Mouse (Mus musculus) limb, embryonic 11.5 days (tissue): ENCODE measurements around the gene Fbxo39. TPM values are rescaled to one million over a fixed set of nuclear protein-coding genes. Genes with fewer than 3 reads are reported as not detected.
"Not testable (repeated sequence)": the region's sequence is repeated elsewhere in the genome, so short reads cannot be mapped to it uniquely, and the experiment has no call there.

ENCODE experiments used
- ATAC-seq: fragments of 200-750 bp; cut with Nextera tagmentation; 2 replicates; pipeline ENCODE4 v1.8.0; 2017; ENCODE audit warnings: low read depth; ENCODE audit not compliant: insufficient number of reproducible peaks, low FRiP score, low TSS enrichment
- DNase-seq: peaks from one replicate; pipeline ENCODE4 v3.0.0-alpha.2; 2015; ENCODE audit warnings: low spot score
- H3K27ac ChIP-seq: fragments of 300-500 bp; sonication (generic); replicated peaks from 2 replicates; pipeline ENCODE4 v1.5.1; 2014; ENCODE audit warnings: low read depth, mild to moderate bottlenecking, low read length
- H3K27me3 ChIP-seq: fragments of 300-500 bp; sonication (generic); 2 replicates; pipeline ENCODE4 v1.6.1; 2014; ENCODE audit warnings: mild to moderate bottlenecking, low read length, mixed read lengths; ENCODE audit not compliant: control insufficient read depth, insufficient read depth
- H3K36me3 ChIP-seq: fragments of 300-500 bp; sonication (generic); 2 replicates; pipeline ENCODE4 v1.6.1; 2014; ENCODE audit warnings: mild to moderate bottlenecking, low read length, moderate library complexity, mixed read lengths; ENCODE audit not compliant: control insufficient read depth, insufficient read depth
- H3K4me1 ChIP-seq: fragments of 300-500 bp; sonication (generic); 2 replicates; pipeline ENCODE4 v1.6.1; 2014; ENCODE audit warnings: low read length, mixed read lengths; ENCODE audit not compliant: control insufficient read depth, insufficient read depth
- H3K4me2 ChIP-seq: fragments of 300-500 bp; sonication (generic); 2 replicates; pipeline ENCODE4 v1.6.1; 2014; ENCODE audit warnings: low read depth, mild to moderate bottlenecking, moderate library complexity; ENCODE audit not compliant: severe bottlenecking
- H3K4me3 ChIP-seq: fragments of 300-500 bp; sonication (generic); 2 replicates; pipeline ENCODE4 v1.5.1; 2014; ENCODE audit warnings: low read depth, low read length
- H3K9ac ChIP-seq: fragments of 300-500 bp; sonication (generic); 2 replicates; pipeline ENCODE4 v1.6.1; 2014; ENCODE audit warnings: mild to moderate bottlenecking, low read length
- H3K9me3 ChIP-seq: fragments of 300-500 bp; sonication (generic); 2 replicates; pipeline ENCODE4 v1.6.1; 2016; ENCODE audit warnings: low read length; ENCODE audit not compliant: control insufficient read depth
- WGBS: fragments of 180-500 bp; shearing (Covaris S2); extraction: QIAGEN DNeasy Blood & Tissue Kit; methylation state at CpG from one replicate; pipeline ENCODE4 v1.1.7; 2014; 5-methylcytosine and 5-hydroxymethylcytosine counted together
- polyA plus RNA-seq: library from polyadenylated mRNA; unstranded; fragments of >200 nt; fragmentation: Nextera tagmentation; extraction: Ambion mirVana; gene quantifications from 2 replicates; pipeline ENCODE4 v1.2.1, GENCODE M21; 2014

The Fbxo39 gene
- polyA plus RNA-seq, 1 experiment from 2014 or later: not detected

GRCm38 (mm10) chr11:72332951-72333667 is 18.9 kb downstream of the Fbxo39 start:
- no peaks in the 10 kb centered on the region for H3K4me1 ChIP-seq
- H3K9me3 ChIP-seq: no peaks in the 10 kb centered on the region
- H3K9ac ChIP-seq: no peak overlapping the region
- no peaks in the 10 kb centered on the region for H3K36me3 ChIP-seq
- H3K4me3 ChIP-seq: no peak overlapping the region
- no peak overlapping the region for H3K4me2 ChIP-seq
- H3K27me3 ChIP-seq: no peaks in the 10 kb centered on the region
- ATAC-seq (no peak), DNase-seq (no peak)
- 74% methylated on average over 9 of the region's 9 CpGs for WGBS
- H3K27ac ChIP-seq: no peak overlapping the region

DNA sequence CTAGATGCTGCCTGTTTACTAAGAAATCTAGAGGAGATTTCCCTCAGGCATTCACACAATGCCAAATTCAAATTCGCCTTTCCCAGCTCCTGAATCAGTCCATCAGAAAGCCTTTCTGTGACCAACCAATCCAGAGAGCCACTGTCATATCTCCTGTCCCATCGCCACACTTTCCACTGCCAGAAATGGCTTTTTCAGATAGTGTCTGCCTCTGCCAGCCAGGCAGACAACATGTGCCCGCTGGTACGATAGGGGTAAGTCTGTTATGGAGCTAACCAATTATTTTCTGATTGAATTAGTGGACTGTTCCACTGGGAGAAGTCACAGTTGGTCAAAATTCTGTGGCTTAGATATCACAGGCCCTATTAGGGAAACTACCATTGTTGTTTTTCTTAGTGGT is 20.4 kb downstream of the Fbxo39 start:
- H3K27me3 ChIP-seq: no peaks in the 10 kb centered on the region
- no peak overlapping the region for H3K9ac ChIP-seq
- no peaks in the 10 kb centered on the region for H3K9me3 ChIP-seq
- H3K4me2 ChIP-seq: no peak overlapping the region
- H3K4me3 ChIP-seq: no peak overlapping the region
- no peaks in the 10 kb centered on the region for H3K36me3 ChIP-seq
- DNase-seq: no peak
- H3K27ac ChIP-seq: no peak overlapping the region
- WGBS: 82% methylated on average over 4 of the region's 4 CpGs
- no peak for ATAC-seq
- H3K4me1 ChIP-seq: no peaks in the 10 kb centered on the region

DNA sequence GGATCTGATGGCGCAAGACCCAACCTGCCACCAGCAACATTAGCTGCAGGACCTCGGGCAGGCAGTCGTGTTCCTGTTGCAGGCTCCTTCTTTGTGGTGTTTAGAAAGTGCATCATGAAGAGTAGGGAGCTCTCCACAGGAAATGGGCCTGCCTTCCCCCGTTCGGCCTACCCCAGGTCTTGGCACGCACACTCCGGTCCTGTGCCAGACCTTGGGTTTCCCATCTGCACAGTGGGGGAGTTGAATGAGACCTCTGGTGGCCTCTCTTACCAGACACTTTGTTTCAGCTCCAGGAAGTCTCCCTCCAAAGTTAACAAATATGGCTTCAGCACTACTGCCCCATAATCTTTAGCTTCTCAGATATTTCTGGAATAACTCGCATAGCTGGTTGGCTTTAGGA is 22.5 kb downstream of the Fbxo39 start:
- Histone ChIP-seq H3K4me1 (no peaks in the 10 kb centered on the region), H3K9ac (no peak overlapping the region), H3K27me3 (no peaks in the 10 kb centered on the region), H3K4me3 (no peak overlapping the region), H3K36me3 (no peaks in the 10 kb centered on the region), H3K27ac (no peak overlapping the region), H3K4me2 (no peak overlapping the region), H3K9me3 (no peaks in the 10 kb centered on the region)
- no peak for DNase-seq
- WGBS: 91% methylated on average over 8 of the region's 8 CpGs
- ATAC-seq: no peak

- no peak for ATAC-seq
- Histone ChIP-seq H3K27me3 (no peaks in the 10 kb centered on the region), H3K9me3 (no peaks in the 10 kb centered on the region), H3K36me3 (no peaks in the 10 kb centered on the region), H3K4me1 (no peaks in the 10 kb centered on the region), H3K4me3 (no peak overlapping the region), H3K27ac (no peak overlapping the region), H3K4me2 (no peak overlapping the region), H3K9ac (no peak overlapping the region)
- 50% methylated on average over 5 of the region's 5 CpGs for WGBS
- no peak for DNase-seq
These were observed 24.2 kb downstream of the Fbxo39 start for GRCm38 (mm10) chr11:72338437-72338871.

DNA sequence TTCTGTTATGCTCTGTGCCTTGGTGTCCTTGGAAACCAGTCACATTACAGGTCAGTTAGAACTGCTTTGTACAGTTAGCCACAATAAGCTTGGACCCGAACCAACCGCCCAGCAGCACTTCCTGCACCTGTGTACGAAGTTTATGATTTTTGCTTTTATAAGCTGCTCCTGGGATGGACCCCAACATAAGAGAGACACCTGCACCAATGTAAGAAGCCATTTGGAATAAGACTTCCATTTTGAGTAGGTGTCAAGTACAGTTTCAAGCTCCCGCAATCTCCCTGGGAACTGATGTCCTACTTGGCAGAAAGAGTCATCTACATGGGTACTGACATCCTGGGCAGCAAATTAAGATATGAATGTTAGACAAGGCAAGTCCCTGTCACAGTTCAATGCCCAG is 25.5 kb downstream of the Fbxo39 start:
- WGBS: 87% methylated on average over 4 of the region's 4 CpGs
- Histone ChIP-seq H3K4me3 (no peak overlapping the region), H3K27ac (no peak overlapping the region), H3K36me3 (no peaks in the 10 kb centered on the region), H3K9me3 (no peaks in the 10 kb centered on the region), H3K4me2 (no peak overlapping the region), H3K9ac (no peak overlapping the region), H3K4me1 (no peaks in the 10 kb centered on the region), H3K27me3 (no peaks in the 10 kb centered on the region)
- DNase-seq: no peak
- no peak for ATAC-seq

- H3K27ac ChIP-seq: no peak overlapping the region
- H3K4me1 ChIP-seq: no peaks in the 10 kb centered on the region
- H3K9me3 ChIP-seq: no peaks in the 10 kb centered on the region
- no peak overlapping the region for H3K4me2 ChIP-seq
- no peak overlapping the region for H3K9ac ChIP-seq
- ATAC-seq (peak; percentile 83; the same call in 1 of the 2 replicates), DNase-seq (peak; percentile 76)
- H3K36me3 ChIP-seq: no peaks in the 10 kb centered on the region
- no peak overlapping the region for H3K4me3 ChIP-seq
- 11% methylated on average over 7 of the region's 7 CpGs for WGBS
- no peaks in the 10 kb centered on the region for H3K27me3 ChIP-seq
These were observed 28.4 kb downstream of the Fbxo39 start for GRCm38 (mm10) chr11:72342549-72343237.

DNA sequence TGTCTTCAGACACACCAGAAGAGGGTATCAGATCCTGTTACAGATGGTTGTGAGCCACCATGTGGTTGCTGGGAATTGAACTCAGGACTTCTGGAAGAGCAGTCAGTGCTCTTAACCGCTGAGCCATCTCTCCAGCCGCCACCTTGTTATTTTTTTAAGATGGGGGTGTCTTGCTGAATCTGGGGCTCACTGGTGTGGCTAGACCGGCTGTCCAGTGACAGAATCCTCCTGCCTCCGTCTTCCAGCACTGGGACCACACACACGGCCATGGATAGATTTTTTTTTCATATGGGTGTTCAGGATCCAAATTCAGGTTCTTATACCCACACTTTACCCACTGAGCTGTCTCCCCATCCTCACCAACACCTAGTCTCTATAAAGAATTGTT is 29.0 kb downstream of the Fbxo39 start:
- 94% methylated on average over 5 of the region's 5 CpGs for WGBS

GRCm38 (mm10) chr11:72343904-72344303 is 29.7 kb downstream of the Fbxo39 start:
- 25% methylated on average over 8 of the region's 8 CpGs for WGBS
- ATAC-seq: no peak
- Histone ChIP-seq H3K4me2 (no peak overlapping the region), H3K4me1 (no peaks in the 10 kb centered on the region), H3K9ac (no peak overlapping the region), H3K4me3 (no peak overlapping the region), H3K36me3 (no peaks in the 10 kb centered on the region), H3K9me3 (no peaks in the 10 kb centered on the region), H3K27me3 (no peaks in the 10 kb centered on the region), H3K27ac (no peak overlapping the region)
- DNase-seq: peak; percentile 78

More for the DNA sequence above, 29.0 kb downstream of the Fbxo39 start:
- not testable (repeated sequence) for H3K4me3 ChIP-seq, DNase-seq, H3K27ac ChIP-seq, H3K9me3 ChIP-seq, H3K4me2 ChIP-seq, H3K9ac ChIP-seq, H3K27me3 ChIP-seq, H3K36me3 ChIP-seq, ATAC-seq, H3K4me1 ChIP-seq
